Mouse (Mus musculus): Measurements from ENCODE around the gene Tsg101. TPM values are rescaled to one million over a fixed set of nuclear protein-coding genes. Genes with fewer than 3 reads are reported as not detected.

Tsg101 gene
- polyA plus RNA-seq, 1 experiment from 2014 or later: 63.2 TPM

GRCm38 (mm10) chr7:46845211-46845977 lies 74.4 kb downstream of the Tsg101 start:
- Histone ChIP-seq H3K4me3 (replicated peaks) (peak overlapping the region; percentile 81), H3K4me1 (replicated peaks) (peaks cover 63% of the 10 kb centered on the region), H3K36me3 (peaks cover 31% of the 10 kb centered on the region), H3K9me3 (replicated peaks) (no peaks in the 10 kb centered on the region), H3K27me3 (no peaks in the 10 kb centered on the region), H3K9ac (peak overlapping the region; percentile 93), H3K27ac (peak overlapping the region; percentile 89), H3K4me2 (peak overlapping the region; percentile 98)
- DNase-seq (peak; percentile 82), ATAC-seq (ENCODE audit: low read depth) (peak; percentile 77)
- WGBS (ENCODE audit: insufficient replicate concordance): under 1% methylated on average over 51 of the region's 51 CpGs

- Histone ChIP-seq H3K4me1 (replicated peaks) (peaks cover 80% of the 10 kb centered on the region), H3K27me3 (no peaks in the 10 kb centered on the region), H3K36me3 (peaks cover 13% of the 10 kb centered on the region), H3K4me3 (replicated peaks) (no peak overlapping the region), H3K9ac (no peak overlapping the region), H3K4me2 (no peak overlapping the region), H3K27ac (no peak overlapping the region), H3K9me3 (replicated peaks) (no peaks in the 10 kb centered on the region)
- 77% methylated on average over 4 of the region's 4 CpGs for WGBS (ENCODE audit: insufficient replicate concordance)
- ATAC-seq (ENCODE audit: low read depth): no peak
- DNase-seq: no peak
These were observed 76.2 kb downstream of the Tsg101 start for GRCm38 (mm10) chr7:46843576-46843975.

GRCm38 (mm10) chr7:46842278-46842677 lies 77.5 kb downstream of the Tsg101 start:
- no peak overlapping the region for H3K4me2 ChIP-seq

GRCm38 (mm10) chr7:46840787-46841525 lies 78.8 kb downstream of the Tsg101 start, which contains the start of gene Ldha:
Ldha (plus strand) TSS chr7:46841475.
- no peak within 1 kb of the TSS; the same call in 1 of the 2 replicates for H3K9ac ChIP-seq
- ATAC-seq (ENCODE audit: low read depth): no peak
- H3K4me1 ChIP-seq (replicated peaks): peaks cover 77% of the 10 kb centered on the region
- no peaks in the 10 kb centered on the region for H3K9me3 ChIP-seq (replicated peaks)
- H3K4me2 ChIP-seq: no peak within 1 kb of the TSS
- H3K27me3 ChIP-seq: no peaks in the 10 kb centered on the region
- 39% methylated on average over 6 of the region's 6 CpGs for WGBS (ENCODE audit: insufficient replicate concordance)
- H3K27ac ChIP-seq: no peak within 1 kb of the TSS
- DNase-seq: no peak
- H3K4me3 ChIP-seq (replicated peaks): no peak within 1 kb of the TSS
- H3K36me3 ChIP-seq: no peaks in the 10 kb centered on the region

More at GRCm38 (mm10) chr7:46842278-46842677, 77.5 kb downstream of the Tsg101 start:
- 40% methylated on average over 5 of the region's 5 CpGs for WGBS (ENCODE audit: insufficient replicate concordance)
- H3K9ac ChIP-seq: no peak overlapping the region
- H3K36me3 ChIP-seq: peaks cover 2% of the 10 kb centered on the region; the same call in 1 of the 2 replicates
- ATAC-seq (ENCODE audit: low read depth) (no peak), DNase-seq (no peak)
- H3K27ac ChIP-seq: no peak overlapping the region
- no peaks in the 10 kb centered on the region for H3K9me3 ChIP-seq (replicated peaks)
- no peaks in the 10 kb centered on the region for H3K27me3 ChIP-seq
- peaks cover 85% of the 10 kb centered on the region for H3K4me1 ChIP-seq (replicated peaks)
- H3K4me3 ChIP-seq (replicated peaks): no peak overlapping the region

- no peak for DNase-seq
- Histone ChIP-seq H3K9me3 (replicated peaks) (no peaks in the 10 kb centered on the region), H3K4me3 (replicated peaks) (no peak overlapping the region), H3K4me2 (no peak overlapping the region), H3K36me3 (no peaks in the 10 kb centered on the region), H3K27me3 (no peaks in the 10 kb centered on the region), H3K9ac (no peak overlapping the region), H3K4me1 (replicated peaks) (peaks cover 72% of the 10 kb centered on the region), H3K27ac (no peak overlapping the region)
- 50% methylated on average over 4 of the region's 4 CpGs for WGBS (ENCODE audit: insufficient replicate concordance)
- no peak for ATAC-seq (ENCODE audit: low read depth)
These were observed 79.4 kb downstream of the Tsg101 start for GRCm38 (mm10) chr7:46840326-46840725.

GRCm38 (mm10) chr7:46839861-46840260 lies 79.9 kb downstream of the Tsg101 start:
- no peak overlapping the region for H3K9ac ChIP-seq

GRCm38 (mm10) chr7:46839446-46839845 lies 80.3 kb downstream of the Tsg101 start:
- Histone ChIP-seq H3K4me1 (replicated peaks) (peaks cover 70% of the 10 kb centered on the region), H3K9me3 (replicated peaks) (no peaks in the 10 kb centered on the region), H3K27ac (peak overlapping the region; percentile 73), H3K4me3 (replicated peaks) (no peak overlapping the region), H3K4me2 (peak overlapping the region; percentile 34; the same call in 1 of the 2 replicates), H3K27me3 (no peaks in the 10 kb centered on the region), H3K9ac (0 out of 2 replicates have a peak overlapping the region, but pooled peaks have one; percentile 8), H3K36me3 (no peaks in the 10 kb centered on the region)
- DNase-seq: no peak
- WGBS (ENCODE audit: insufficient replicate concordance): 37% methylated on average over 7 of the region's 7 CpGs
- peak; percentile 29 for ATAC-seq (ENCODE audit: low read depth)

More at GRCm38 (mm10) chr7:46839861-46840260, 79.9 kb downstream of the Tsg101 start:
- WGBS (ENCODE audit: insufficient replicate concordance): 55% methylated on average over 5 of the region's 5 CpGs
- H3K4me3 ChIP-seq (replicated peaks): no peak overlapping the region
- DNase-seq: no peak
- H3K36me3 ChIP-seq: no peaks in the 10 kb centered on the region
- peak overlapping the region; percentile 73 for H3K27ac ChIP-seq
- no peaks in the 10 kb centered on the region for H3K27me3 ChIP-seq
- no peak for ATAC-seq (ENCODE audit: low read depth)
- H3K4me2 ChIP-seq: no peak overlapping the region
- H3K9me3 ChIP-seq (replicated peaks): no peaks in the 10 kb centered on the region
- peaks cover 69% of the 10 kb centered on the region for H3K4me1 ChIP-seq (replicated peaks)

Other genes with a start within 250 kb of the Tsg101 start
- not detected in 2 replicates for gene Tph1, start 247.4 kb downstream of the Tsg101 start, polyA plus RNA-seq (2015; fragmentation: Nextera tagmentation; extraction: Ambion mirVana)
- 17.2 and 20.3 TPM in 2 replicates for gene Saal1, start 209.3 kb downstream of the Tsg101 start, polyA plus RNA-seq (2015; fragmentation: Nextera tagmentation; extraction: Ambion mirVana)
- gene Saa3, start 204.3 kb downstream of the Tsg101 start, polyA plus RNA-seq (2015; fragmentation: Nextera tagmentation; extraction: Ambion mirVana): 1.1 and 1.2 TPM in 2 replicates
- gene Saa4, start 187.4 kb downstream of the Tsg101 start, polyA plus RNA-seq (2015; fragmentation: Nextera tagmentation; extraction: Ambion mirVana): 2.7 and 3.6 TPM in 2 replicates
- 0.23 TPM in 1 of 2 replicates, not detected in the other for gene Saa1, start 177.0 kb downstream of the Tsg101 start, polyA plus RNA-seq (2015; fragmentation: Nextera tagmentation; extraction: Ambion mirVana)
- not detected in 2 replicates for gene Saa2, start 168.2 kb downstream of the Tsg101 start, polyA plus RNA-seq (2015; fragmentation: Nextera tagmentation; extraction: Ambion mirVana)
- 5.8 and 8.2 TPM in 2 replicates for gene Hps5, start 123.9 kb downstream of the Tsg101 start, polyA plus RNA-seq (2015; fragmentation: Nextera tagmentation; extraction: Ambion mirVana)
- 42.2 and 53.1 TPM in 2 replicates for gene Gtf2h1, start 123.9 kb downstream of the Tsg101 start, polyA plus RNA-seq (2015; fragmentation: Nextera tagmentation; extraction: Ambion mirVana)
- 1,268 and 1,277 TPM in 2 replicates for gene Ldha, start 78.5 kb downstream of the Tsg101 start, polyA plus RNA-seq (2015; fragmentation: Nextera tagmentation; extraction: Ambion mirVana)
- gene Ldhc, start 58.8 kb downstream of the Tsg101 start, polyA plus RNA-seq (2015; fragmentation: Nextera tagmentation; extraction: Ambion mirVana): 0.19 and 0.55 TPM in 2 replicates
- gene Uevld, start 38.6 kb upstream of the Tsg101 start, polyA plus RNA-seq (2015; fragmentation: Nextera tagmentation; extraction: Ambion mirVana): 5.3 and 6.2 TPM in 2 replicates
- not detected in 2 replicates for gene Gm9999, start 63.6 kb upstream of the Tsg101 start, polyA plus RNA-seq (2015; fragmentation: Nextera tagmentation; extraction: Ambion mirVana)
- gene Spty2d1, start 88.4 kb upstream of the Tsg101 start, polyA plus RNA-seq (2015; fragmentation: Nextera tagmentation; extraction: Ambion mirVana): 10.6 and 13.1 TPM in 2 replicates
- 23.8 and 23.9 TPM in 2 replicates for gene Tmem86a, start 130.6 kb upstream of the Tsg101 start, polyA plus RNA-seq (2015; fragmentation: Nextera tagmentation; extraction: Ambion mirVana)
- gene Ptpn5, start 213.7 kb upstream of the Tsg101 start, polyA plus RNA-seq (2015; fragmentation: Nextera tagmentation; extraction: Ambion mirVana): 0.05 and 0.10 TPM in 2 replicates

Measured in liver, embryonic 13.5 days (tissue).